Mouse (Mus musculus) heart, postnatal 0 days (tissue): Measurements from ENCODE around the gene Pllp. TPM values are rescaled to one million over a fixed set of nuclear protein-coding genes. Genes with fewer than 3 reads are reported as not detected.

ENCODE experiments used
- ATAC-seq: fragments of 200-750 bp; cut with Nextera tagmentation; 2 replicates; pipeline ENCODE4 v1.8.0; 2017; ENCODE audit warnings: low read depth, moderate number of reproducible peaks, moderate library complexity; ENCODE audit not compliant: insufficient read depth
- DNase-seq: peaks from one replicate; pipeline ENCODE4 v3.0.0-alpha.2; 2016; ENCODE audit warnings: low spot score
- H3K27ac ChIP-seq: fragments of 300-500 bp; sonication (generic); 2 replicates; pipeline ENCODE4 v1.5.1; 2014; ENCODE audit warnings: low read depth, mild to moderate bottlenecking
- H3K27me3 ChIP-seq: fragments of 300-500 bp; sonication (generic); 2 replicates; pipeline ENCODE4 v1.6.1; 2014; ENCODE audit warnings: low read length, mixed read lengths; ENCODE audit not compliant: control insufficient read depth, insufficient read depth
- H3K36me3 ChIP-seq: fragments of 300-500 bp; sonication (generic); replicated peaks from 2 replicates; pipeline ENCODE4 v1.6.1; 2014; ENCODE audit warnings: low read length, mixed read lengths; ENCODE audit not compliant: control insufficient read depth, insufficient read depth
- H3K4me1 ChIP-seq: fragments of 300-500 bp; sonication (generic); 2 replicates; pipeline ENCODE4 v1.6.1; 2014; ENCODE audit warnings: antibody characterized with exemption; ENCODE audit not compliant: control insufficient read depth, insufficient read depth
- H3K4me2 ChIP-seq: fragments of 300-500 bp; sonication (generic); 2 replicates; pipeline ENCODE4 v1.6.1; 2014; ENCODE audit warnings: low read depth, mild to moderate bottlenecking, low read length, moderate library complexity
- H3K4me3 ChIP-seq: fragments of 300-500 bp; sonication (generic); 2 replicates; pipeline ENCODE4 v1.5.1; 2014; ENCODE audit warnings: low read depth, low read length
- H3K9ac ChIP-seq: fragments of 300-500 bp; sonication (generic); replicated peaks from 2 replicates; pipeline ENCODE4 v1.6.1; 2014; ENCODE audit warnings: low read depth, low read length, mixed read lengths
- H3K9me3 ChIP-seq: fragments of 300-500 bp; sonication (generic); replicated peaks from 2 replicates; pipeline ENCODE4 v1.6.1; 2016; ENCODE audit warnings: low read length; ENCODE audit not compliant: control insufficient read depth
- CTCF ChIP-seq: IDR thresholded peaks from 2 replicates; pipeline ENCODE4 v1.5.1; 2016; ENCODE audit warnings: antibody characterized with exemption, control low read depth, low read depth
- EP300 ChIP-seq: IDR thresholded peaks from 2 replicates; pipeline ENCODE4 v1.6.1; 2016; ENCODE audit warnings: antibody characterized with exemption, low read depth
- WGBS: fragments of 180-500 bp; shearing (Covaris S2); extraction: QIAGEN DNeasy Blood & Tissue Kit; methylation state at CpG from one replicate; pipeline ENCODE4 v1.1.7; 2014; 5-methylcytosine and 5-hydroxymethylcytosine counted together
- polyA plus RNA-seq: library from polyadenylated mRNA; unstranded; fragments of >200 nt; fragmentation: Nextera tagmentation; extraction: Ambion mirVana; gene quantifications from 2 replicates; pipeline ENCODE4 v1.2.1, GENCODE M21; 2015
- total RNA-seq: library from RNA; depleted of rRNA; stranded (reverse); fragments of >200 nt; gene quantifications from 2 replicates; pipeline ENCODE4 v1.2.3, GENCODE M21; 2014; ENCODE audit warnings: low replicate concordance

Pllp gene
- total and polyA plus RNA-seq, 2 experiments from 2014 or later, result 0.36 to 5.0 TPM

DNA sequence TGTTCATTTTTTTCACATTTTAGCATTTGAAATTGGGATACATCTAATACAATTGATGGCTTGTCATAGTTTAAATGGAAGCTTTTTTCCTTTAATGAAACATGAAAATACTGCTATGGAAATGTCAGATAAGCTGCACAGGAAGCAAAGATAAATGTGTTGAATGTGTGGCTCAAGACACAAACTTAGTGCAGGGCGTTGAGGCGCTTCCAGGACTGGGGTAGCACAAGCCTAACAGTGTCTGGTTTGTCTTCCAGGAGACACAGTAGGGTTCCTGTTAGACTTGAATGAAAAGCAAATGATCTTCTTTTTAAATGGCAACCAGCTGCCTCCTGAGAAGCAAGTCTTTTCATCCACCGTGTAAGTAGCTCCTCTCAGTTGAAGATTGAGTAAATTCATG lies 46.6 kb downstream of the Pllp start:
- Histone ChIP-seq H3K9me3 (no peaks in the 10 kb centered on the region), H3K36me3 (peaks cover 80% of the 10 kb centered on the region), H3K9ac (no peak overlapping the region), H3K4me1 (no peaks in the 10 kb centered on the region), H3K4me2 (no peak overlapping the region), H3K27ac (no peak overlapping the region), H3K4me3 (no peak overlapping the region), H3K27me3 (no peaks in the 10 kb centered on the region)
- no peak for TF ChIP-seq CTCF
- TF ChIP-seq EP300, result no peak
- ATAC-seq, result no peak
- 70% methylated on average over 3 of the region's 3 CpGs for WGBS
- no peak for DNase-seq

DNA sequence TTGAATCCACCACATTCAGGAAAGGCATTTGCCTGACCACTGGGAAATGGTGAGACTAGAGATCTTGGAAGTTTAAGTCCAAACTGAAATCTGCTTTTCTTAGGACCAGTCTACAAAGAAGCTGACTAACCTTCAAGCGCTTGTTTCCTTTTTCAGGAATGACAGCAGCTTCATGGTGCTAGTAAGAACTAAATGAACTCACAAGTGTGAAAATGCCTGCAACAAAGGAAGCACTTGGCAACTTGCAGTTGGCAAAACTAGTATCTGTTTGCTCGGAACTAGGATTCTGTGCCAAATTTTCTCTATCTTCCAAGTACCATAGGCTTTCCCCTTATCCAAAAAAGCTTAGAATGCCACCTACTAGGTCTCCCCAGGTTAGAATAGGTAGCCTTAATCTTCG lies 49.9 kb downstream of the Pllp start:
- H3K4me2 ChIP-seq, result no peak overlapping the region
- WGBS, result 83% methylated on average over 3 of the region's 3 CpGs
- H3K9ac ChIP-seq, result no peak overlapping the region
- H3K27ac ChIP-seq, result no peak overlapping the region
- no peaks in the 10 kb centered on the region for H3K9me3 ChIP-seq
- TF ChIP-seq CTCF, result no peak
- TF ChIP-seq EP300, result no peak
- DNase-seq (no peak), ATAC-seq (no peak)
- H3K36me3 ChIP-seq, result peaks cover 75% of the 10 kb centered on the region
- no peaks in the 10 kb centered on the region for H3K27me3 ChIP-seq
- no peaks in the 10 kb centered on the region for H3K4me1 ChIP-seq
- no peak overlapping the region for H3K4me3 ChIP-seq

- DNase-seq (no peak), ATAC-seq (no peak)
- H3K9me3 ChIP-seq, result no peaks in the 10 kb centered on the region
- no peaks in the 10 kb centered on the region for H3K4me1 ChIP-seq
- TF ChIP-seq CTCF, result no peak
- TF ChIP-seq EP300, result no peak
- WGBS, result 56% methylated on average over 1 of the region's 1 CpGs
- H3K27ac ChIP-seq, result no peak overlapping the region
- no peak overlapping the region for H3K4me2 ChIP-seq
- no peak overlapping the region for H3K9ac ChIP-seq
- H3K36me3 ChIP-seq, result peaks cover 82% of the 10 kb centered on the region
- H3K4me3 ChIP-seq, result no peak overlapping the region
- H3K27me3 ChIP-seq, result no peaks in the 10 kb centered on the region
Observed at GRCm38 (mm10) chr8:94645202-94645601, 50.9 kb downstream of the Pllp start.

GRCm38 (mm10) chr8:94641938-94642337 lies 54.1 kb downstream of the Pllp start:
- TF ChIP-seq EP300 (no peak), CTCF (no peak)
- no peaks in the 10 kb centered on the region for H3K4me1 ChIP-seq
- ATAC-seq, result no peak

DNA sequence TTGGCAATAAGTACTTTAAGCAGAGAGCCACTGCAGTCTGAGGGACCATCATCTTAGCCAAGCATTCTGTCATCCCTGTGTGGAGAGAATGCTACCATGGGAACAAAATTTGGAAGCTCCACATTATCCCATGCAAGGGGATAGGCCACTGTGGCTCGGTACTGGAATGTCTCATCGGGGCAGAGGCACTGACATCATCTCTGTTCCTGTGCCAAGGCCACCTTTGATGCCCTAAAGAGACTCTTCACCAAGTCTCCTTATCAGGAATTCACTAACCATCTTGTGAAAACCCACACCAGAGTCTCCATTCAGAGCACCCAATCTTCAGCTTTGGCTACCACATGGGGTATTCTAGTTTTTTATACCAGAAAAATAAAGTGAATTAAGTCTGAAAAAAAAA lies 54.9 kb downstream of the Pllp start:
- DNase-seq (no peak), ATAC-seq (no peak)
- H3K4me1 ChIP-seq, result no peaks in the 10 kb centered on the region
- WGBS, result 69% methylated on average over 2 of the region's 2 CpGs
- H3K27me3 ChIP-seq, result no peaks in the 10 kb centered on the region
- no peak overlapping the region for H3K4me3 ChIP-seq
- H3K27ac ChIP-seq, result no peak overlapping the region
- TF ChIP-seq CTCF, result no peak
- no peak overlapping the region for H3K4me2 ChIP-seq
- no peaks in the 10 kb centered on the region for H3K9me3 ChIP-seq
- no peak overlapping the region for H3K9ac ChIP-seq
- peaks cover 89% of the 10 kb centered on the region for H3K36me3 ChIP-seq

More at GRCm38 (mm10) chr8:94641938-94642337, 54.1 kb downstream of the Pllp start:
- no peaks in the 10 kb centered on the region for H3K9me3 ChIP-seq
- H3K27ac ChIP-seq, result no peak overlapping the region
- WGBS, result 89% methylated on average over 3 of the region's 3 CpGs
- DNase-seq, result no peak
- no peaks in the 10 kb centered on the region for H3K27me3 ChIP-seq
- H3K9ac ChIP-seq, result no peak overlapping the region
- H3K36me3 ChIP-seq, result peaks cover 89% of the 10 kb centered on the region
- H3K4me2 ChIP-seq, result no peak overlapping the region
- H3K4me3 ChIP-seq, result no peak overlapping the region

GRCm38 (mm10) chr8:94634211-94634610 lies 61.9 kb downstream of the Pllp start:
- TF ChIP-seq CTCF, result no peak
- no peak for TF ChIP-seq EP300
- no peaks in the 10 kb centered on the region for H3K4me1 ChIP-seq
- no peak overlapping the region for H3K27ac ChIP-seq
- peaks cover 63% of the 10 kb centered on the region for H3K36me3 ChIP-seq
- no peaks in the 10 kb centered on the region for H3K9me3 ChIP-seq
- no peak overlapping the region for H3K9ac ChIP-seq
- no peak for ATAC-seq
- H3K27me3 ChIP-seq, result no peaks in the 10 kb centered on the region
- H3K4me3 ChIP-seq, result no peak overlapping the region
- H3K4me2 ChIP-seq, result no peak overlapping the region
- no peak for DNase-seq
